Mouse (Mus musculus): ENCODE data around the gene Tbc1d22a.

Tbc1d22a gene

DNA sequence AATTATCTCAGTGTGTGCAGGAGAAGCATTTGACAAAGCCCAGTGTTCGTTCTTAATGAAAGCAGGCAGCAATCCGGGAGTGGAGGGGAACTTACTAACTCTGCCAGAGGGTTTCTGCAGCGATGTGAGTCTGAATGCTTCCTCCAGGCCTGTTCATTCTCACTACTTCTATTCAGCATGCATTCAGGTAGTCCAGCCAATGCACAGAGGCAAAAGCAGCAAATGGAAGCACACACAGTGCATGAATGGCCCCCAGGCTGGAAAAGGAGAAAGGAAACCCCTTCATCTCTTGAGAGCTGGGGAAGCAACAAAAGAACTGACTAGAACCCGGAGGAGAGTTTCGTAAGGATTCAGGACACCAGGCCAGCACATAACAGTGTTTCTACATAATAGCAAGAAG is 169.0 kb downstream of the Tbc1d22a start:
- in situ Hi-C loops (cut with MboI, MseI): no loop called here

DNA sequence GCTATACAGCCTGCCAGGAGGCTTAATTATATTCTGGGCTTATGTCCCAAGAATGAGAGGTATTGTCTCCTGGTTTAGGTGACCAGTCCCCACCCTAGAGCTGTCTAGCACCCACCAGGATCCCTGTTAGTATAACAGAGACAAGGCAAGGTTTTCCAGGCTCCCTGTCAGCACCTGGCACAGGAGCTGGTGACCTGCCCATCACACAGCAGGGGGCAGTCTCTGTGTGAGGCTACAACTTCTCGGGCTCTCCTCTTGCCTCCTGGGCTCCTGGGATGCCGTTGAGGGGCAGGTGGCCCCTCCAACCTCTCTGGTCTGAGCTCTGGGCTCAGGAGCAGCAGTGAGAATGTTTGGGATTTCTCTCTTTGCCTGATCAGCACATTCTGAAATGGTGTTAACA is 171.2 kb downstream of the Tbc1d22a start:
- in situ Hi-C loops (cut with MboI, MseI): no loop called here

DNA sequence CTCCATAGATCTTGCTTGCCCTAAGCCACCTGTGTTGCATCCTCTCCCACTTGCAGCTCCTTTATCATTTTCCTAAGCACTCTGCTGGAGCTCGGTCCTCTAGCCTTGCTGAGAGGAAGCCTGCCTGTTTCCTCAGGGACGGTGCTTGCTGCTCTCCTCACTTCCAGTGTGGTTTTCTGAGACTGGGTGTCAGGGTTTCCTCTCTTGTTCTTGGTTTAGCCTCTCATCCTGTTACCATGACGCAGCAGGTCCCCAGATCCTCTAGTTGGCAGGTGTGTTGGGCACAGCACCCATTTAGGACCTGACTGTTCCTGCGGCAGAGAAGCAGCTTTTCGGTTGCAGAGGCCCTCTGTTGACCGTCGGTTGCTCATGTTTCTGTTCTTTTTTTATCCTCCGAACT is 172.1 kb downstream of the Tbc1d22a start:
- in situ Hi-C loops (cut with MboI, MseI): no loop called here

- in situ Hi-C loops (cut with MboI, MseI): no loop called here
These were observed 174.3 kb downstream of the Tbc1d22a start for GRCm38 (mm10) chr15:86388597-86388996.

DNA sequence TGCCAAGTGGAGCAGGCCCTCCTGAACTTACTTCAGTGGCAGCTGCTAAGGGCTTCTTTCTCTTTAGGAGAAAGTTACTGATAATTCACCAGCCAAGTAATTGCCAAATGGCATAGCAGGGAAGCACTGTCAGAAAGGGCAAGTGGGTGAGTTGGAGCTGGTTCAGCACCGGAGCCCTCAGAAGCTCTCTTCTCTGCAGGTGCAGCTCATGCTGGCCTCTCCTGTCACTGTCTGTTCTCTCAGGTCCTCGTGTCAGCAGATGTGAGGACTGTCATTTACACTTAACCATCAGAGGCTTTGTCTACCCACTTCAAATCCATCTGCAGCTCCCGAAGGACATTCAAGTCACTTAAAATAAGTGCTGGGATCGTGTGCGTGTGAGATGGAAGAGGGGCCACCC is 190.6 kb downstream of the Tbc1d22a start:
- in situ Hi-C loops (cut with MboI, MseI): loop anchor here (10.0 kb wide), 1 partner anchor 160 kb away; no protein-coding TSS in a partner anchor

DNA sequence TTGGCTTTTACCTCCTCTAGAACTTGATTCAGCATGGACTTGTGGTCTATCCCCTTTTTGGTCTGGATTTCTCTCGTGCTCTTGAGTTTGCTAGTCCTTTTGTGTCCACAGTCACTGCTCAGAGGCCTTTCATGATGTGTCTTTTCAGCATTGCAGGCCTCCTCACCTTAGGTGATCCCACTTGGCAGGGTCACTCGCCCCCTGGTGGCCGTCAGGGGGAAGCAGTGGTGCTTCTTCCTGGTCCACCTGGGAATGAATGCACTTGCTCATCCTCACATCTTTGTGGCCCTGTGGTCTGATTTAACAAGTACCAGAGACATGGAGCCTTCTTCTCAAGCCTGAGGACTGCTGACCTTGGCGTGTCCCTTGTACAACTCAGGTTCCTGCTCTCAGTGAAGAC is 191.3 kb downstream of the Tbc1d22a start:
- in situ Hi-C loops (cut with MboI, MseI): loop anchor here (10.0 kb wide), 1 partner anchor 161 kb away; no protein-coding TSS in a partner anchor

DNA sequence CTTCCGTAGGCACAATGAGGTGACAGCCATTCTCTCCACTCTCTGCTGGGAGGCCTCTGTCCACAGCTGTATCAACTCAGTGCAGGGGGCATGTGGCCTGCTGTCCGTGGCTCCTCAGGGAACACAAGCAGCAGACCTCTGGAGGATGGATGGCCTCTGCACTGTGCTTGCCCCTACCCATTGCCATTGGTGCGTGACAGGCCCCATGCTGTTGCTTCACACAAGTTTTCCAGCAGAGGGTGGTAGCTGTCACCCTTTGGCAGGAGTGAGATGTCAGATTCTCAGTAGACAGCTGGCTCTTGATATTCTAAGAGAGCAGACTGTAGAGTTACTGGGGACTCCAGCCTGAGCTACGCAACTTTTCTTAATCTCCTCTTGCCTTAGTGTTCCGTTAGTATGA is 195.1 kb downstream of the Tbc1d22a start:
- in situ Hi-C loops (cut with MboI, MseI): loop anchor here (10.0 kb wide), 1 partner anchor 165 kb away; no protein-coding TSS in a partner anchor

- in situ Hi-C loops (cut with MboI, MseI): no loop called here
These were observed 197.3 kb downstream of the Tbc1d22a start for GRCm38 (mm10) chr15:86411532-86412080.

GRCm38 (mm10) chr15:86415951-86416350 is 201.7 kb downstream of the Tbc1d22a start:
- in situ Hi-C loops (cut with MboI, MseI): no loop called here

DNA sequence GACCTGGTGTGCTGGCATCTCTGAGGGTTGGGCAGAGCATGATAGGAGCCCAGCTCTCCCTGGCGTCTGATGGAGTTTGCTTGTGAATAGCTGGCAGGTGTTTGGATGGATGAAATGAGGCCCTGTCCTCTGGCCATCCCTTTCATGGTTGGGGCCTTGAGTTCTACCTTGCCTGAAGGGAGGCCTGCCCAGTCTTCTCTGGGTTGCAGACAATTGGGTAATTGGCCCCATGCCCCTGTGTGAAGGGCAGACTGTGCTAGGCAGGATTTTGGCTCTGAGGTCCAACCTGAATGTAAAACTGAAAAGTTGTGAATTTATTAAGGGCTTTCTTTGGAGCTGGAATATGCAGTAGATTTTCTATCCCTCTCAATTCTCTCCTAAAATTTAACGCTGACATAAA is 204.2 kb downstream of the Tbc1d22a start:
- in situ Hi-C loops (cut with MboI, MseI): no loop called here

DNA sequence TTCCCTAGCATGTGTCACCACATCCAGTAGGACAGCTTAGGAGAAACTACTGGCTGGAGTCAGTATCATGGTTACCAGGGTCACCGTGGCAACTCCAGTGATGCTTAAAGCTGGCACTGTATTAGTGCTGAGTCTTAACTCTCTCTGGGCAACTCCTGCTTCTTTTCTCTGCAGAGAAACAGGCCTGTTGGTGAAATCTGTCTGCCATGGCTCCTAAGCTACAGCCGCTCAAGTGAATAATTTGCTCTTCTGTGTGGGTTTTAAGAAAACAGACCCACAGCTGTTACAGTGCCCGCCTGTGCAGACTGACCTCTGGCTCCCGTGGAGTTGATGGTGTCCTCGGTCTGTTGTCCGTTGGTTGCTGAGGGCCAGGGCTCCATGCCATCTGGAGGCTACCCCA is 205.4 kb downstream of the Tbc1d22a start:
- in situ Hi-C loops (cut with MboI, MseI): no loop called here

- in situ Hi-C loops (cut with MboI, MseI): no loop called here
These were observed 208.6 kb downstream of the Tbc1d22a start for GRCm38 (mm10) chr15:86422858-86423257.

GRCm38 (mm10) chr15:86423884-86424283 is 209.6 kb downstream of the Tbc1d22a start:
- in situ Hi-C loops (cut with MboI, MseI): no loop called here

GRCm38 (mm10) chr15:86424971-86425370 is 210.7 kb downstream of the Tbc1d22a start:
- in situ Hi-C loops (cut with MboI, MseI): no loop called here

DNA sequence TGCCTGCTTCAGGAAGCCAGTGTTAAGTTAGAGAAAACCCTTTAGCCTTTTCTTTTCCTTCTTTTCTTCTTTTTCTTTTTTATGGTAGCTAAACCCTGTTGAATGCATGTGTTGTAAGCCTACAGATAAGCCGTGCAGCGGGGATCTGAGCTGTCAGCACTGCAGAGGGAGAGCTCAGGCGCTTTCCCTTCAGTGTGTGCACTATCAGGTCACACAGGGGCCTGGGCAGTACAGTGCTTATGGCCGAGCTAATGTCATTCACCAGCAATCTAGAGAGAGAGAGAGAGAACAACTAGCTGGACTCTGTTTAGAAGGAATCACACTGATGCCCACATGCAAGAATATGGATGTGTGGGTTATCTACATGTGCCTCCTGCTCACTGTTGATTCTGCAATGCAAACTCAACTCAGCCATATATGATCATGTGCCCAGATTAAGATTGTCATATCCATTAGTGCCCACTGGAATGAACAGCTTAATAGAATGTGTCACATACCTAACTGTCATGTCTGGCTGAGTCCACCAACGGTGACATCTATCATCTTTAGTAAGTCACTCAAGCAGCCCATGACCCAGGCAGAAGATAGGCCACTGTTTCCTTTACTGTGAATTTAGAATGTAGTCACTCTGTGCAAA is 212.2 kb downstream of the Tbc1d22a start:
- in situ Hi-C loops (cut with MboI, MseI): no loop called here

DNA sequence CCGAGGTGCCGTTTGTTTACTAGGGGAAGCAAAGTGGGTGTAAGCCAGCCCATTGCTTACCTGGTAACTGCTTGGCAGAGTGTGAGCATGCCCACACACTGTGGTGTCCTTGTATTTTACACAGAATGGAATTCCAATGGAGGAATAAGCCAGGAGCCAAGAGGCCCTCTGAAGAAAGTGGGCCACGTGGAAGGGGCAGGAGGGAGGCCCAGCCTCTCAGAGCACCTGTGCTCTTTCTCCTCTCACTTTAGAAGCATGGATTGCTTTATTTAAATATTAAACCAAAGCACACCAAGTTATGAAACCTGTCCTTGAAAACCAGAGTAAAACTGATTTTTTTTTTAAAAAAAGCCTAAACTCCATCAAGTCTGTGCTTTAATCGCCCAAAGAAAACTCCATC is 213.2 kb downstream of the Tbc1d22a start:
- in situ Hi-C loops (cut with MboI, MseI): no loop called here

- in situ Hi-C loops (cut with MboI, MseI): no loop called here
These were observed 214.2 kb downstream of the Tbc1d22a start for GRCm38 (mm10) chr15:86428496-86428895.

DNA sequence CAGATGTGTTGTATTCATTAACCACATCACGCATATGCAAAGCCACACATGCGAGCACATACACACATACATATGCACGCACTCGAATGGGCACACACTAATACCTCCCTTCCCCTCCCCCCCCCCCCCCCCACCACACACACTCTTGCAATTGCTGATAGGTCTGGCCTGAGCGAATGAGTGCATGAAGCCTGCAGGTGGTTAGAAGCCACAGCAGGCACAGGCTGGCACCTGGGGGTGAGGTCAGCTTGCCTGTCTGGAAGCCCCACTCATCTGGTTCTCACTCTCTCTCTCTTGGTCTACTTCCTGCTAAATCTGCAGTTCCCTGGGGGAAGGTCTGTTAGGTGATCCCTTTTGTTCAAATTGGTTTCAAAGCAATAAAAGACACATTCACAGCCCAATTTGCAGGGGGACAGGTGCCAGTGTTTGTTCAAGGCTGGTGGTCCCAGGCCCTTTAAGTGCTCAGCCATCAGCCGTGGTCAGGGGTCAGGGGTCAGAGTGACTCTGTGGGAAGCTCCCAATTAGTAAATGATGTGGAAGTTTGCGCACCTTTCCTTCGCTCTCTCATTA is 215.6 kb downstream of the Tbc1d22a start:
- in situ Hi-C loops (cut with MboI, MseI): no loop called here

DNA sequence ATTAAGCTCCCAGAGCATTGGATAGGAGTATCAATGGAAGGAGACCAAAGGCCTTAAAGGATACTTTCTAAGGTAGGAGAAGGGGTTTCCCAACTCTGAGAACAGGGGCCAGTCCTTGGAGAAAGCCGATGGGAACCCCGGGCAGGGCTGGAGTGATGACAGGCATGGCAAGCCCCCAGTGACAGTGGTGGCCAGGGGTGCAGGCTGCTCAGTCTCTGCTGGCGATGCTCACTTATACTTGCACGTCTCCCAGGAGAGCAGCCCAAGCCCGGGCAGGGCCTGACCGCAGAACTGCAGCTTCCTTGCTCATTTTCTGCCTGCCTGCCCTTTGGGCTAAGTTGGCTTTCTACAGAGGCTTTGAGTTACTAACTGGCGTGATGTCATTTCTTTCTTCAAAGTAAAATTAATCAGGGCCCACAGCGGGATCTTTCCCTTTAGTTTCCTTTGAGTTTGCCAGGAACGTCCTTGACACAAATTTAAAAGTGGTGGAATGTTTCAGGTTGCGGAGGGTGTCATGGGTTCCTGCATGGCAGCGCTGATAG is 217.4 kb downstream of the Tbc1d22a start:
- in situ Hi-C loops (cut with MboI, MseI): no loop called here

DNA sequence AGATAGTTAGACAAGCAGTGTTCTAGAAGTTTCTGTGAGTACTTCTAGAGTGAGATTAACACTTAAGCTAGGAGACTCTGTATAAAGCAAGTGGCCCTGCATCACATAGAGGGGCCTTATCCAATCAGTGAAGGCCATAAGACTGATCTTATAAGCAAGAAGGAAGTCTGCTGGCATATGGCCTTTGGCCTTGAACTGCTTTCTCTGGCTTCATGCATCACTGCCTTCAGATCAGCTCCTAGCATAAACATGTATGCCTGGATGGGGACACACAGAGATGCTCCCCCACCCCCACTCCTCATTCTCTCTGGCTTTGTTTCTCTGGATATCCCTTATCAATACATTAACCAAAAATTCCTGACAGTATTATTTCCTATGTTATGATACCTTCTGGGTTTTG is 218.5 kb downstream of the Tbc1d22a start:
- in situ Hi-C loops (cut with MboI, MseI): no loop called here

DNA sequence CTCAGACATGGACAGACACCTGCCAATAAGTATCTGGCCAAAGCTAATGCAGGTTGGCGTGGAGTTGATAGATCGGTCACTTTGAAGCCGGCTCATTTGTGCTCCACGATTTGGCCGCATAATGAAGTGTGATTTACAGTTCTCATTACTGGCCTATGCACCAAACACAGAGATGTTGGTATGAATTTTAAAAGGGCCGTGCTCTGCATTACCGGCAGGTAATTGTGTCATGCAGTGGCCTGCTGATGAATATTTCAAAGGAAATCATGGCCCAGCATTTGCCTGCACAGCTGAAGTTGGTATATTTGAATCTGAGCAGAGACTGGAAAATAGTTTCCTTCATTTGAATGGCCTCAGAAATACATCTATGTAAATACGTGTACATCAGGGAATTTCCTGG is 219.1 kb downstream of the Tbc1d22a start:
- in situ Hi-C loops (cut with MboI, MseI): no loop called here

DNA sequence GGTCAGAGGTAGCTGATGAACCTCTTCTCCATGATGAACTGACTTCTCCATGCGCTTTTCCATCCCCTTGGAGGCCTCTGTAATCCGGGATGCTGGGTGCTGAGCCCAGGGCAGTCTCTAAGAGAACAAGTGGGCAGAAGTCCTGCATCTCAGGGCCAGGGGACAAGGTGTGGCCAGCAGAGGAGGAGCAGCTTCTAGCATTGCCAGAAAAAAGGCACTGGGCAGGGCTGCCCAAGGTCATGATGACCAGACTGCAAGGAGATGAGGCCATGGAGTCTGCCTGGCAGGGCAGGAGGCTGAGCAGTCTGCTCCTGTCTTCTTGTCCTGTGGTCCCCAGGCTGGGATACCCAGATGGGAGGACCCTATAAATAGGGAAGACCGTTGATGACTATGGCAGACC is 220.0 kb downstream of the Tbc1d22a start:
- in situ Hi-C loops (cut with MboI, MseI): no loop called here

- in situ Hi-C loops (cut with MboI, MseI): no loop called here
These were observed 223.1 kb downstream of the Tbc1d22a start for GRCm38 (mm10) chr15:86437346-86437745.

Data from regulatory T cell (primary cell).